Mouse (Mus musculus) gastrocnemius, postnatal 36 days (tissue): Measurements from ENCODE around the gene Foxr1. TPM values are rescaled to one million over a fixed set of nuclear protein-coding genes. Genes with fewer than 3 reads are reported as not detected.
"Not testable (repeated sequence)": the region's sequence is repeated elsewhere in the genome, so short reads cannot be mapped to it uniquely, and the experiment has no call there.

Source experiments
- DNase-seq, 2 experiments: peaks; one replicate each; pipeline ENCODE4 v3.0.0; 2022
- intact Hi-C: fragments of 180-260 bp; cut with DNase I; formaldehyde crosslinking; loops from one replicate; pipeline ENCODE4 v1.15.1; 2025
- total RNA-seq, 2 experiments: library from RNA; stranded (reverse); gene quantifications; 2 replicates each; pipeline ENCODE4 v1.2.3; 2021

Foxr1 gene
- total RNA-seq, 2 experiments from 2014 or later: not detected

DNA sequence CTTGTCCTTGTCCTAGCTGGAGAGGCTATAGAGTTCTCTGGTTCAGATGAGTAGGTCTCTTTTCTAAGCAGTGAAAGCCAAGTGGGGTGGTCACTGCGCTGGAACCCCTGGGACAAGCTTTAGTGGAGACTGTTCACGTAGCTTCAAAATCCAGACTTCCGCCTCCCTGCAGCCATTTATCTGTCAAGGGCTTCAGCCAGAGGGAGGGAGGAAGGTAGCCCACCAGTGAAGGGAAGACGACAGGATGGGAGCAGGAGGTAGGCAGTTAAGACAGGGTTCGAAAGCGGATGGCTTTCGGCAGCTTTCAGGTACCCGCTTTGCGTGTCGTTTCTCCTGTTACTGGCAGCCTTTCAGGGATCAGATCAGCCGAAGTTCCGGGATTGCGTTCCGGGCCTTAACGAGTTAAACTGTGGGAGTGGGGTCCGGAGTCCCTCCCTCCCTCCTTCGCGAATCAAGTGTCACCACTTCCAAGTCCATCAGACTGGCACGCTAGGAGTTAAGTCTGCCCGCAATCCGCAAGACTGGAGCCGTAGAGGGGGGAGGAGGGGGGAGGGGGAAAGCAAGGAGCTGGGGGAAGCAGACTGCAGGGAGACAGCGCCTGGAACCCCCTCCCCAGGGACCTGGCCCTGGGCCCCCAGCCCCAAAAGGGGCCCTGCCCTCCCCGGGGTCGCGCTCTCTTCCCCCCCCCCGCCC lies 37.4 kb upstream of the Foxr1 start:
- intact Hi-C loops: no loop called here

DNA sequence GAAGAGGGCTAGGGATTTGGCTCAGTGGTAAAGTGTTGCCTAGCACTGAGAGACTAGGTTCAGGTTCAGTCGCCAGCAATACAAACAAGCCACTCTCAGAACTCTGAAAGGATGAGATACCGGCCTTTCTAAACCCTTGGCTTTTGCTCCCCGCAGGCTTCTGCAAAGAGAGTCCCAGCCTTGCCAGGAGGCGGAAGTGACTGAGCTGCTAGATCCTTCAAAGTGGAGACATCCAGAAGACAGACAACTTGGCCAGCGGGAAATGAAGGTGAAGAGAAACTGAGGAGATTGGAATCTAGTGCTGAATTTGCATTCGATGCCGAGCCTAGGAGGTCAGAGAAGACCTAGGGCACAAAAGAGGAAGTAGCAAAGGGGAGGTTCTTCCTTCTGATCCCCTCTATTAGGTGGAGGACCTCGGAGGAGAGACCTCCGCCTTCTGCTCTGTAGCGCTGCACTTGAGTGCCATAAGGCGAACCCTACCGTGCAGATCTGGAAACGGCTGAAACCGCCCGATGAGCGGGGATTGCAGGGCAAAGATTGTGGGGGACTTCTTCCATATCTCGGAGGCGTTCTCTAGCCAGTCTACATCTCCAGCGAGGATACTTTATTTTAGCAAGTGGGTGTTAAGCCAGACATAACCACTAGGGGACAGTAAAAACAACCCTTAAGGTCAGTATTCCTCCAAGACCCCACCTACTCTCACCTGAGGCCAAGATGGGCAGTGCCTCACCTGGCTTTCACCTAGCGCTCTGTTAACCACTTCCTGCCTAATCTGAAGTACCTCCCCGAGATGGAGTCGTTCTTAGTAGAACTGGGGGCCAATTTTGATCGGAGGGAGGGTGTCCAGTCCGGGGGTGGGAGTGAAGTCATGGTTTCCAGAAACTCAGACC lies 36.6 kb upstream of the Foxr1 start:
- peak in 1 of 2 experiments; percentile 31 for DNase-seq
- intact Hi-C loops: no loop called here

More for the DNA sequence above, 37.4 kb upstream of the Foxr1 start:
- DNase-seq: peak; percentile 30 to 68

DNA sequence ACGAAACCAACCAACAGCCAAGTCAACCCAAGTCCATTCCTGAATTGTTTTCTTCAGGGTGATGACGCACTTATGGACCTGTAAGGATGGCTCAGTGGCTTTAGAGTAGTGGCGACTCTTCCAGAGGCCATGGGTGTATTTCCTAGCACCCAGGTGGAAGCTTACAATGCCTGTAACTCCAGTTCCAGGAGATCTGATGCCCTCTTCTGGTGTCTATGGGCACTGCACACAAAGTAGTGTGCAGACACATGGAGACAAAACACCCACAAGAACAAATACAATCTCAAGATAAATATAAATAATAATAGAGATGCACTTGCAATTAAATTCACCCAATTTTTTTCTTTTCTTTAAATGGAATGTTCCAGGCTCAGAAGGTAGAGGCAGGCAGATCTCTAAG lies 35.0 kb upstream of the Foxr1 start:
- DNase-seq: no peak
- intact Hi-C loops: loop anchor here (1.0 to 2.0 kb wide), 2 partner anchors 21 to 24 kb away; partner anchors contain the start of gene Upk2

DNA sequence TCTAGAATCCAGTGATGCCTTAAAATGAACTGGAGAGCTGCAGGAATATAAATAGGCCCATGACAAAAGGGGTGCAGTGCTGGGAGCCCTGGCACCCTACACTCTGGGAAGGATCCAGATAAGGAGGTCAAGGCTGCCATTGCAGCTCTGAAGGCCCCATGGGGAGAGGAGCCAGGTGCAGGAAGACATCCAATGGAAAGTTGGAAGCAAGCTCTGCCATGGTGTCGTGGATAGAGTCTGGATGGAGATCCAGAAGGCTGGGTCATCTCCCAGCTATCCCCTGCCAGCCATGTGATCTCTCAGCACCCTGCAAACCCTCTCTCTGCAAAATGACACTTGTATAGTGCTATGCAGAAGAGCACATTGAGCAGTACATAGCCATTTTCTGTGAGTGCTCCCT lies 33.4 kb upstream of the Foxr1 start:
- intact Hi-C loops: loop anchor here (2.0 kb wide), 1 partner anchor 20 kb away; the partner anchor contains the start of gene Upk2
- DNase-seq: peak; percentile 64 to 76

DNA sequence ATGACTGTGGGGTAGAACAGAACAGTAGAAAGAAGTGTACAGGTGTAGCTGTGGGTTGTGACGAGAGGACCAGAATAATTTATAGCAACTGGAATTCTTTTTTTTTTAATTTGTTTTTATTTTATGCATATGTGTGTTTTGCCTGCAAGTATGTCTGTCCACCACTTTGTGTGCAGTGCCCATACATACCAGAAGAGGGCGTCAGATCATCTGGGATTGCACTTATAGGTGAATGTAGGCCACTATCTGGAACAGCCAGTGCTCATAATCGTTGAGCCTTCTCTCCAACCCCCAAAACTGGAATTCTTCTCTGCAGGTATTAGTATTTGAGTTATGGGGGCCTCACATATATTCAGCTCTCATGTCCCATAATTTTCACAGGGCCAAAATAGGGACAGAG lies 32.2 kb upstream of the Foxr1 start:
- intact Hi-C loops: no loop called here
- DNase-seq: no peak

DNA sequence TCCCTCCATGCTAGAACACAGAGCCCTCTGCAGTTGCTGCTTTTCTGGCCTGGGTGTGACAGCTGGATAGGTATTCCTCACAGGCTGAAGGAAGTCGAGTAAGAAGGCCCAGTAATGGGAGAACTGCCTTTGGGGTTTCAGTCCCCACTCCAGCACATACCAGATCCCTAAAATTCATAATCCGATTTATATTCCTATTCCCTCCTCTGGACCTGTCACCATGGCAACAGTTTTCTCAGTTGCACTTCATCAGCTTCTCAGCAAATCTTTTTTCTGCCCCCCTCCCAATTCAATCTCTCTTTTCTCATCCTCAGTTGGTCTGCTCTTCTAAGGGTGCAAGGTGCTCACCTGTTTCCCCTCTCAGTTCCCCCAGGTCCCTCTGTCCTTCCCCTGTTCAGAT lies 27.9 kb upstream of the Foxr1 start:
- intact Hi-C loops: no loop called here
- DNase-seq: no peak

DNA sequence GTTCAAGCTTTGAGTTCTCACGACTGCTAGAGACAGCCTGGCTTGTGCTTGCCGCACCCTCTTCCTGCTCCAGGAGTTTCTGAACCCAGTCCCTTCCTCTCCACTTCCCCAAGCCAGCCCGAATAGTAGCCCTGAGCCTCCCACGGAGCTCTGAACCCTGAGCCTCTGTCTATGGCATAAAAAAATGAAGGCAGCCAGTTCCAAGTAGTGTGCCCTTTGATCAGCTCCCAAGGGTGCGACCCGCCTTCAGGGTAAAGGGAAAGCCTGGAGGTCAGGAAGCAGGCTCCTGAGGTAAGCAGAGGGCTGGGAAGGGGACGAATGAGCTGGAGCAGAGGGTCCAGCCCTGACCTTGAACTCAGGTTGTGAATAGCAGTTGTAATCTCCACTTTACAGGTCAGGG lies 27.3 kb upstream of the Foxr1 start:
- intact Hi-C loops: no loop called here
- DNase-seq: no peak

DNA sequence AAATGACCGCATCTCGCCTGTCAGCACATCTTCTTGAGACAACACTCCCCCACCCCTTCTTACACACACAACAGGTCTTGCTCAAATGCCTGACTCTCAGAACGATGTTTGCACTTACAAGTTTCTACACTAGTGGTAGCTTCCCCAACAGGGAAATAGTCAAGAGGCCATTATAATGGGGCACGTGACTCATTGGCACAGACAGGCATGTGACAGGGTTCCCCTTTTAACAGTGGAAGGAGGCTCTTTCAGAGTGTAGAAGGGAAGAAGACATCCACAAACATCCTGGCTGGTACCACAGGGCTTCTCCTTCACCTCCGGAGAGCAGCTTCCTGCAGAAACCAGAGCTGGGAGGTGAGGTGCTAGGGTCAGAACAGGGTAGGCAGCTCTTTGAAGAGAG lies 21.0 kb upstream of the Foxr1 start:
- intact Hi-C loops: no loop called here
- DNase-seq: no peak

DNA sequence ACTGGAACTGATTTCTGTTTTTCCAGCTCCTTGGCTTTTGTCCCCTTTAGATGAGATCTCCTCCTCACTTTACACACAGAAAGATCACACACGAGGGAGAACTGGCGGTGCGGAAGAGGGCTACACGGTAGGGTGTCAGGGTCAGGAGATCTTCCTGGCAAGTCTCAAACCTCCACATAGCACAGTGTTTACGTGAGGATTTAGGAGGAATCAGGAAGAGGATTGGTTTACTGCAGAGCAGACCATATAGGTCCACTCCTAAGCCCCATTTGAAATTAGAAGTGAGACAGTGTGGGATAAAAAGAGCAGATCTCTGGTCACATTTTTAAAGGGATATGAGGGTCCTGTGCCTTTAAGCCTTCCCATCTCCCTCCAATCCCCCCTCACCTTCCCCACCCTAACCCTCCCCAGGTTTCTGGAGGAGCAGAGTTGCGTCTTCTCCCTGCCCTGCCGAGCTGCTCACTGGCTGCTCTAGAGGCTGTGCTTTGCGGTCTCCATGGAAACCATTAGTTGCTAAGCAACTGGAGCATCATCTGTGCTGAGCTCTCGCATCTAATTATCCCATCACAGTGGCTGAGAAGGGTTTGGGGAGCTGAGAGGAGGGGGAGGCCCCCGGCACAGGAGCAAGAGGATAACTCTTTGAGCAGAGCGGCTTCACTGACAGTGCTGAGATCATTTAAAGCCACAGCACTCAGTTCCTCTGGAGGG lies 16.3 kb upstream of the Foxr1 start:
- intact Hi-C loops: no loop called here
- DNase-seq: no peak

DNA sequence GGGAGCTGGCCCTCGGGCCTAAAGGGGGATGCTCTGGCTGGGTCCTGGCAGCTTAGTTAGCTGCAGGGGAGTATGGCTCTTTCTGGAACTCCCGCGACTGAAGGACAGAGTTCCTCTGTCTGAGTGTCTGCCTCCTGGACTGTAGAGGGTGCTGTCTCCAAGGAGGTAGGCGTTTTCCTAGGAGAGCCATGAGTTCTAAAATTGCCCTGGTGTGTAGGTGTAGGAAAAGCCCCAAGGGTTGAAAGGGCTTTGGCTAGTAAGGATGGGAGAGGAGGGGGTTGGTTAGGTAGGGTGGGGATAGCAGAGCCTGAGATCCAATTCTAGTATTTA lies 13.9 kb upstream of the Foxr1 start, which contains the start of gene Upk2:
Upk2 (minus strand) TSS at position 86 of the 330 bp plus-strand sequence.
- intact Hi-C loops: loop anchor here (1.0 to 2.0 kb wide), 3 partner anchors 20 to 198 kb away; no protein-coding TSS in a partner anchor
- DNase-seq: no peak

DNA sequence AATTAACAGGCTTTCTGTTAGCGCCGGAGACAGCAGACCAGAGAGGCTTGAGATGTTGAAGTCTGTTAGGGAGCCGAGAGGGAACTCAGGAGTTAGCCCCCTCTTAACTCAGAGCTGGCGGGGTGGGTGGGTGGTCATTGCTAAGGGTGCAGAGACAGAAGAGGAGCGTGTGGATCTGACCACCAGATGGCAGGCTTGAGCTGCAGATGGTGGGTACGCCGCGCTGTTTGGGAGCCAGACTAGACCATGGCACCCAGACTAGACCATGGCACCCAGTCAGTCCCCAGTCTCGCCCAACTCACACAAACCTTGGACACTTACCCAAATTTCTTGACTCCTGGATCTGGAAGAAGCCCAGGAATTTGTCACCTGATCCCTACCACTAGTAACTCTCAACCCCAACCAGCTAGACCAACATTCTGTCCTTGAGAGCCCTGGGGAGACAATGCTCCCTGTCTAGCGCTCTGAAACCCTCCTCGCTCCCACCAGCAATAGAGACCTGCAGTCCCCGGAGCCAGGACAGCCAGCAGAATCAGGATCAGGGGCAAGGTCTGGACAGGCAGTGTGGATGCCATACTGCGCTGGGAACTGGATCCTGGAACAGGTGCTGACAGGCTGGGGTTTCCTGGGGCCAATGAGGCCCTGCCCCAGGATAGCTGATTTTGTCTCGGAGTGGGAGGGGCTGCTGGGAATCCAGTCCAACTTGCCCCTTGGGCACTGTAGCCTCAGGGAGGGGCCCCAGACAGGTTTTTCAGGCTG lies 13.4 kb upstream of the Foxr1 start:
- intact Hi-C loops: loop anchor here (1.0 to 2.0 kb wide), 3 partner anchors 20 to 199 kb away; no protein-coding TSS in a partner anchor
- DNase-seq: peak; percentile 78 to 84

DNA sequence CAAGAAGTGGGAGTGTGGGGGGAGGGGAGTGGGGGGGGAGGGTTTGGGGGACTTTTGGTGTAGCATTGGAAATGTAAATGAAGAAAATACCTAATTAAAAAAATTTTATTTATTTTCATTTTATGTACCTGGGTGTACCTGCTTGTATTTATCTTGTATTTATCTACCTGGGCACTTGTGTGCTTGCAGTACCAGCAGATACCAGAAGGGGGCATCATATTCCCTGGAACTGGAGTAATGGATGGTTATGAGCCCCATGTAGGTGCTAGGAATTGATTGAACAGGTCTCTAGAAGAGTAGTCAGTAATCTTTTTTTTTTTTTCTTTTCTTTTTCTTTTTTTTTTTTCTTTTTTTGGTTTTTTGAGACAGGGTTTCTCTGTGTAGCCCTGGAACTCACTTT lies 9.5 kb upstream of the Foxr1 start:
- intact Hi-C loops: no loop called here
- DNase-seq: no peak

DNA sequence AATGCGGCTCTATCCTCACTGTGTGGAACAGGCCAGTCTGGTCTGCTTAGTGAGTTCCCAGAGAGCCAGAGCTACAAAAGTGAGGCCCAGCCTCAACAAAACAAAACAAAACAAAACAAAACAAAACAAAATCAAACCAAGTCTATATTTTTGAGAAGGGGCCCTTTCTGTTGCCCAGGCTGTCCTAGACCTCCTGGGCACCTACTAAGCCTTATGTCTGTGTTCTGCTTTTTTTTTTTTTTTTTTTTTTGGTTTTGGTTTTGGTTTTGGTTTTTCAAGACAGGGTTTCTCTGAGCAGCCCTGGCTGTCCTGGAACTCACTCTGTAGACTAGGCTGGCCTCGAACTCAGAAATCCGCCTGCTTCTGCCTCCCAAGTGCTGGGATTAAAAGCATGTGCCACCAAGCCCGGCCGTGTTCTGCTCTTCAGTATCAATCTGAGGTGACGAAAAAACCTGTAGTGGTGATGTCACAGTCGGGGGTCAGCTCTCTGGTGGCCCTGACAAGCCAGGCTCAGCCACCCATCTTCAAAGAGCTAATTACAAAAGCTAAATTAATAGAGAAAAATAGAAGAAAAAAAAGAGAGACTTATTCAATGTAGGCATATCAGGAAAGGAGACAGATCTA lies 3.6 kb upstream of the Foxr1 start:
- DNase-seq, intact Hi-C loops: not testable (repeated sequence)

DNA sequence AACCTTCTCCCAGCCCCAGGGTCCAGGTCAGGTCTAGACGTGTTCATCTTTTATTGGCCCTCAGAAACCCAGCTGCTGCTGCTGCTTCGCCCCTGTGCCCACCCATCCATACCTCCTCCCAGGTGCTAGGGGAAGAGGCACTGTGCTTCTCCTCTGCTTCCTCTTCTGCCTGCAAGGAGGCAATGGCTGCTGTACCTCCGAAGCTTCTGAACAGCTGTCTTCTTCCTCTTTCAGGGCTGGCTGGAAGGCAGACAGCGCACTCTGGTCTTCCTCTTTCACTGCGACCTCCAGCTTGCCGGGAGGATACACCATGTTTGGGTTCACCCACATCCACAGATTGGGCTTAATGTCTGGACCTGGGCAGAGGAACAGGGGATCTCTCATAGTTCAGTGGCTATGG lies 5.2 kb downstream of the Foxr1 start:
- intact Hi-C loops: no loop called here
- DNase-seq: no peak

DNA sequence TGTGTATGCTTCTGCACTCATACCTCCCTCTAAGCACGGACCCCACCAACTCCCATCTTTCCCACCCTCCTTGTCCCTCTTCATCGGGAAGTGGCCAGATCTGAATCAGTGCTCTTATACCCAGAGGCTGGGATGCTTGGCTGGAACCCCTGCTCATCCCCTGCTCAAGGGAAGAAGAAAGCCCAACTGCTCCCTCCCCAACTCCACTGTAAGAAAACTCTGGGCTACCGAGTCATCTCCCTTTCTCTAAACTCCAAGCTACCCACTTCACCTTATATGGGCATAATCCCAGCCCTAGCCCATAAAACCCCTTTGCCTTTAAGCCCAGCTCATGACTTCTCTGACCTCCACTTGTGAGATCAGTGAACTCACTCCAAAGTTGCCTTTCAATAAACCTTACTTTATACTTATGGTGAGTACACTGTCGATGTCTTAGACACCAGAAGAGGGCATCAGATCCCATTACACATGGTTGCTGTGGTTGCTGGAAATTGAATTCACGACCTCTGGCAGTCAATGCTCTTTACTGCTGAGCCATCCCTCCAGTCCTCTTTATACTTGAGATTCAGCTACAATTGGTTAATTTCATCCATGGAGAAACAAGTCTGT lies 8.3 kb downstream of the Foxr1 start:
- DNase-seq: no peak
- intact Hi-C loops: no loop called here

DNA sequence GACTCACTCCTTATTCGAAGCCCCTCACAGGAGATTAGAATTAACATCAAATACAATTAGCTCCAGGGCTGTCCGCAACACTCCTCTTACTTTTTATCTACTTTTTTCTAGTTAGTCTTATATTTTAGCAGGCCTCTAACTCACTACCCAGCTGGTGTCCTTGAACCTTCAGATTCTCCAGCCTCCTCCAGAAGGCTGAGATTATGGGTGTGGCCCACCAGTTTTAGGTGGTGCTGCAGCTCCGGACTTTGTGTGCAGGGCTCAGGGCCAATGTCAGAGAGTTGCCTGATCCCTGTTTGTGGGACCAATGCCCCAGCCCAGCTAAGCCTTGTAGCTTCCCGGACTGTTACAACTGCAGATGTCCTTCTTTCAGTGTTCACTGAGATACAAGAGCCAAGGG lies 17.4 kb downstream of the Foxr1 start:
- no peak for DNase-seq
- intact Hi-C loops: no loop called here

DNA sequence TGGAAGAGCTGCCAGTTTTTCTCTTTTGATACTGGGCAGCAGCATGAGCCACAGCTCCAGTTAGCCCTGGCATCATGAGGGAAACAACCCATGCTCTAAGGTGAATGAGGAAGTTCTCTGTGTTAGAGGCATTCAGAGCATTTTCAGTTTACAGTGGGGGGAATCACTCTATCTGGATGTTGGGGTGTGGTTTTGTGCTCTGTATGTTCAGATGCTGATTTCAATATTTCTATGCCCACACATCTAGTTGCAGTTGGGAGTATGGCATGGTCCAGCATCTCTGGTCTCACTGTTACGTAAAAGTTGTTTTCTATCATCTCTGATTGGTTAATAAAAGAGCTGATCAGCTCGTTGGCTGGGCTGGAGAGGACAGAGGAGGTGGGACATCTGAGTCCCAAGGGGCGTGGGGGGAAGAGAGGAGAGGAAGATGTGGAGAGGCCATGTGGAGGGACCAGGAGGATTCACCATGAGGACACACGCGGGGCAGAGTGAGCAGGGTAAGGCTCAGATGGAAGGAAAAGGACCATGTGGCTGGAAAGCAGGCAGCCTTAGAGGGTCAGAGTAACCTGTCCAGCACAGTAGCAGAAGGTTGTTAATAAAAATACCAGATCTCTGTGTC lies 20.5 kb downstream of the Foxr1 start:
- no peak for DNase-seq
- intact Hi-C loops: no loop called here

DNA sequence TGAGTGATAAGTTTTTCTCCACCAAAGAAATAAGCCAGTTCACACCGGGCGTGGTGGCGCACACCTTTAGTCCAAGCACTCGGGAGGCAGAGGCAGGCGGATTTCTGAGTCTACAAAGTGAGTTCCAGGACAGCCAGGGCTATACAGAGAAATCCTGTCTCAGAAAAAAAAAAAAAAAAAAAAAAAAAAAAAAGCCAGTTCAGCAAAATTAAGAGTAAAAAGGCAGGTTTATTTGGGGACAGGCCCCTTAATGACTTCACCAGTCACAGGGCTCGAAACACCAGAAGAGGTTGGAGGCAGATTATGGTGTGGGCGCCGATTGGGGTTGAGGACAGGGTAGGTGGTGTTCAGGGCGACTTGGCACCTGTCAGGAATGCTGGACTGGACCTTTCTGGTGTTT lies 21.2 kb downstream of the Foxr1 start:
- DNase-seq, intact Hi-C loops: not testable (repeated sequence)
